Mouse (Mus musculus) bone marrow macrophage, adult 2 months (primary cell): Measurements from ENCODE around the gene Smtn. TPM values are rescaled to one million over a fixed set of nuclear protein-coding genes. Genes with fewer than 3 reads are reported as not detected.

Experiments
- H3K27ac ChIP-seq: 2 replicates; pipeline ENCODE4 v1.5.1; 2012; ENCODE audit warnings: low read depth, low read length; ENCODE audit not compliant: insufficient read depth
- H3K4me1 ChIP-seq: 2 replicates; pipeline ENCODE4 v1.6.1; 2012; ENCODE audit warnings: low read length; ENCODE audit not compliant: control insufficient read depth, insufficient read depth
- H3K4me3 ChIP-seq: 2 replicates; pipeline ENCODE4 v1.5.1; 2012; ENCODE audit warnings: mild to moderate bottlenecking, low read length, moderate library complexity; ENCODE audit not compliant: insufficient read depth
- CTCF ChIP-seq: IDR thresholded peaks from 2 replicates; pipeline ENCODE4 v1.5.1; 2012; ENCODE audit warnings: low read depth, mild to moderate bottlenecking, low read length, moderate library complexity
- POLR2A ChIP-seq: IDR thresholded peaks from 2 replicates; pipeline ENCODE4 v1.6.1; 2012; ENCODE audit warnings: mild to moderate bottlenecking, low read depth, low read length, borderline replicate concordance
- polyA plus RNA-seq: library from polyadenylated mRNA; stranded (reverse); fragments of >200 nt; gene quantifications from 2 replicates; pipeline ENCODE4 v1.2.4, GENCODE M21; 2012; ENCODE audit not compliant: missing spikeins, insufficient read depth, insufficient read length

The Smtn gene
- polyA plus RNA-seq, 1 experiment: 7.5 TPM

DNA sequence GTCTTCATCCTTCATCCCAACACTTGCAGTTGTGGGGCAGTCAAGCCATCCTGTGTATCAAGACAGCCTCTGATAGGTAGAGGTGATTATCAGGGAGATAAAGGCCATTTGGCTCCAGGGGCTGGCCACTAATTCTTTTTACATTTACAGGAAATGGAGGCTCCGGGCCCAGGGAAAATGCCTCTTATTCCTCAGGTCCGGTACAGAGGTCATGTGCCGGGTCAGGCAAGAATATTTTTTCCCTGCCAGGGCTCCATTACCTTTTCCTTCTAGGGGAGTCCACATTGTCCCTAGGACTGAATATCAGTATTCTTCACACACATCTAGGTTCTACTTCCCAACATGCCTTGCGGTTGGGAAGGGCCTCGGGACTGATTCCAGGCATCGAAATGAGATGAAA, 31.8 kb upstream of the Smtn start:
- TF ChIP-seq POLR2A: no peak
- Histone ChIP-seq H3K4me1 (peaks cover 18% of the 10 kb centered on the region), H3K27ac (no peak overlapping the region), H3K4me3 (no peak overlapping the region)

DNA sequence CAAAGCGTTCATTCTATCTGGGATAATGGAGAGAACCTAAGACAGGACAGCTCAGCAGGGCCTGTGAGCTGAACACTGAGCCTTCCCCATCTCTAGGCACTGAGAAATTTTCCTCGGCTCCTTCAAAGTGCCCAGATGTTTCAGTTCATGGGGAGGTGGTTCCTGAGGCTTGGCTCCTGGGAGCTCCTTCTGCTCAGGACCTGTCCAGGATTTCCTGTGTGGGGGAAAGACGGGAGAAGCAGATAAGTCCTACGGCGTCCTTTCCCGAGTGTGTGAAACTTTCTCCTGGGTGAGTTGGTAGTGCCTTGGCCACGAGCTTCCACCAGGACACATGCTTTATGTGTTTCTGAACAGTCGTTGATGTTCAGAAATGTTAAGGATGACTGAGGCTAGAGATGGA, 29.9 kb upstream of the Smtn start:
- Histone ChIP-seq H3K27ac (no peak overlapping the region), H3K4me1 (peaks cover 26% of the 10 kb centered on the region), H3K4me3 (no peak overlapping the region)
- TF ChIP-seq POLR2A (no peak), CTCF (no peak)

DNA sequence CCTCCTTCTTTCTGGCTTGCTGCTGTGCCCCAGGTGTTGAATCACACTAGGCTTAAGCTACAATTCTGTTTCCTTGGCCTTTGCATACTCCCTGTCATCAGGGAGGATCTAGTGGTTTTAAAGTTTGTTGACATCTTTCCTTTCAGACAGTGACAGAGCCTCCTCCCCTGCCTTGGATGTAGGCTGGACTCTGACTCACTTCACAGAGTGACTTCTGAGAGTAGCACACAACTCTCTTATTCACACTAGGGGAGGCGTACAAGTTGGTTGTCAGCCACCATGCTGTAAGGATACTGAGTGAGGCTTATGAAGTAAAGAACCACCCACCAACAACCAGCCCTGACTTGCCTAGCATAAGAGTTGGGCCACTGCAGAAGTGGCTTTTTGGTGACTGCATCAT, 27.5 kb upstream of the Smtn start:
- TF ChIP-seq POLR2A: no peak
- no peak for TF ChIP-seq CTCF
- Histone ChIP-seq H3K4me1 (peaks cover 30% of the 10 kb centered on the region), H3K4me3 (no peak overlapping the region), H3K27ac (peak overlapping the region; percentile 9; the same call in 1 of the 2 replicates)

DNA sequence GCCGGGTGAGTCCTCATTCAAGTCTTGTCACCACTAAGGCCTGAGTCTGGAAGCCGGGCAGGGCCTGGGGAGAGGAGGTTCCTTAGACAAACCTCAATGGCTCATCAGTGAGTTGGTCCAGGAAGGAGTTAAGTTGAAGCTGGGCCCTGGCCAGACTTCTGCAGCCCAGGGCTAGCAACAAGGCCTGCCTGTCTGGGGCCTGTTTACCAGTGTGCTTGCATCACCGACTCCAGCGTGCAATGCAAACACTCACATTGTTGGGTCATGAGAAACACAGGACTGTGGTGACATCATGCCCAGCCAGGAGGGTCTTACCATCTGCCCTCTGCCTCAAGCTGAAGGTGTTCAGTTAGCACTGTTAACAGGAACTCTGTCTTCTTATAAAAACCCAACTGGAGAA, 25.6 kb upstream of the Smtn start:
- Histone ChIP-seq H3K4me1 (peaks cover 29% of the 10 kb centered on the region), H3K4me3 (no peak overlapping the region), H3K27ac (no peak overlapping the region)
- no peak for TF ChIP-seq POLR2A
- TF ChIP-seq CTCF: no peak

DNA sequence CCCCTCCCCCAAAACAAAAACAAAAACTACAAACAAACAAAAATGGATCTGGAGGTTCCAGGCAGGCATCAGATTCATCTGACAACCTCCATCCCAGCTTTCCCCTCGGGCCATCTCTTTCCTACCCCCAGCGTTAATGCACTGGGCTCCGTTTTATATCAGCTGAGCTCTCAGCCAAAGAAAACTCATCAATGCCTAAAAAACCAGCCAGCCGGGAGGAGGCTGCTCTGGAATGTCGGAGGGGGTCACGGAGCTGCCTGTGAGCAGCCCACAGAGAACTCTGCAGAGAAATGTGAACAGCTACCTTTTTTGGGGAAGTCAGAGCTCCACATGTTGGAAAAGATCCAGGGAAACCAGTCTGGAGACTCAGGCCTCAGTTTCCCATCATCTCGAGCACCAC, 24.0 kb upstream of the Smtn start:
- H3K4me3 ChIP-seq: no peak overlapping the region
- H3K27ac ChIP-seq: no peak overlapping the region
- H3K4me1 ChIP-seq: peaks cover 33% of the 10 kb centered on the region
- no peak for TF ChIP-seq POLR2A
- no peak for TF ChIP-seq CTCF

DNA sequence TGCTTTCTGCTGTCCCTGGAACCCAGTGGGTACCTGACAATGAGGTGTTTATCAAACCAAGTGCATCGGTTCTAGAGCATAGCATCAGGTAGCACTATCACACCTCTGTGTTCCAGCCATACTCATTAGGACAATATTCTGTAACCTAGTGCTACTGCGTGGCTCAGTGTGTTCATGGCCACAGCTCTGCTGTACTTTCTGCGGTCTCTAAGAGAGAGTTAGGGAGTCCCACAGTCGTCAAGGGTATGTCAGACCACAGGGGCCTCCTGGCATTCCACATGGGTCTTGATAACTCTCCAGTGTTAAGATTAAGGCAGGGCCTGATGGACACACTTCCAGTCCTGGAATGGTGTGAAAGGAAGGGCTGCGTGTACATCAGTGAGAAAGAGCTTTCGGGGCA, 23.4 kb upstream of the Smtn start:
- Histone ChIP-seq H3K4me3 (no peak overlapping the region), H3K27ac (no peak overlapping the region), H3K4me1 (peaks cover 33% of the 10 kb centered on the region)
- TF ChIP-seq CTCF (no peak), POLR2A (no peak)

DNA sequence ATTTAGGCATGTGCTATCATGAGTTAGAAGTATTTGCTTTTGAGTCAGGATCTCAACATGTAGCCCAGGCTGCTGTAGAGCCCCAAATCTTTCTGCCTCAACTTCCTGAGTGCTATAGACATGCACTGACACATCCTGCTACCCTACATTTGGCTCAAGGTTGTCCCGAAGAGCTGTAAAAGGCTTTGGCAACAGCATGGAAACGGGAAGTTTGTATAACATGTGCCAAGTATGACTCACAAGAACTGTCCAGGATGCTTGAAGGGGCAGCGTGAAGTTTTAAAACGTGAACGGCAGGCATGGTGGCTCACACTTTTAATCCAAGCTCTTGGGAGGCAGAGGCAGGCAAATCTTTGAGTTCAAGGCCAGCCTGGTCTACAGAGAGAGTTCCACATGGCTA, 19.8 kb upstream of the Smtn start:
- peak overlapping the region; percentile 29; the same call in 1 of the 2 replicates for H3K27ac ChIP-seq
- no peak overlapping the region for H3K4me3 ChIP-seq
- peaks cover 16% of the 10 kb centered on the region for H3K4me1 ChIP-seq
- TF ChIP-seq CTCF: no peak
- no peak for TF ChIP-seq POLR2A

DNA sequence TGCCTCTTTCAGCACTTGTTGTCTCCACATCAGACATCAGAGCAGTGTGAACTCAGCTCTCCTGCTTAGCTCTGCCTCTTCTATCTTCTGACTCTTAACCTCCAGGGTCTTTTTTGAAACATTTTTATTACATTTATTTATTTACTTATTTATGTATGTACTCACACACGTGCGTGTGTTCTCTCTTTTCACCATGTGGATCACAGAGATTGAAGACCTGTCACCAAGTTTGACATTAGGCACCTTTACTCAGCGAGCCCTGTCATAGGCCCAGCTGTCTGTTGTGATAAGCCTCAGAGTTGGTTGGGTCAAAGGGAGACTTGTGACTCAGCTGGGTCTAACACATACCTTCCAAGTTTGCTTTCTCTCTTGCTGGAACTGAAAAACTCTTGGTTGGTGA, 17.4 kb upstream of the Smtn start:
- Histone ChIP-seq H3K27ac (no peak overlapping the region), H3K4me3 (no peak overlapping the region), H3K4me1 (0 out of 2 replicates have a peak, but pooled peaks cover 3% of the 10 kb centered on the region)
- no peak for TF ChIP-seq CTCF
- no peak for TF ChIP-seq POLR2A

DNA sequence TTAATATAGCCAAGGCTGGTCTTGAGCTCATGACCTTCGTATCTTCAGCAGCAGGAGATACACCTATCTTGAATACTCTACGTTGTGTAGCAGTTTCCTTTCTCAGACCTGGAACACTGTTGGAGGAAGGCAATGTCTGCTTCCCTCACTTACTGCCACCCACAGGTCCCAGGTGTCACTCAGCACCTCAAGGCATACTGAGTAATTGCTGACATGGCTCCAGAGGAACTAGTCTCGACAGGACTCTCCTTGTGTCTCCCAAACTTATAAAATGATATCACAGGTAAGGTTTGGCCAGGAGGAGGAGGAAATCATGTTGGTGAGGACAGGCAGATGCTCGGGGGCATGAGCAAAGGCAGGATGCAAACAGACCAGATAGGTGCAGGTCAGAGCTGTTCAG, 14.6 kb upstream of the Smtn start:
- TF ChIP-seq POLR2A: no peak
- no peak for TF ChIP-seq CTCF
- Histone ChIP-seq H3K27ac (no peak overlapping the region), H3K4me3 (no peak overlapping the region), H3K4me1 (0 out of 2 replicates have a peak, but pooled peaks cover 2% of the 10 kb centered on the region)

DNA sequence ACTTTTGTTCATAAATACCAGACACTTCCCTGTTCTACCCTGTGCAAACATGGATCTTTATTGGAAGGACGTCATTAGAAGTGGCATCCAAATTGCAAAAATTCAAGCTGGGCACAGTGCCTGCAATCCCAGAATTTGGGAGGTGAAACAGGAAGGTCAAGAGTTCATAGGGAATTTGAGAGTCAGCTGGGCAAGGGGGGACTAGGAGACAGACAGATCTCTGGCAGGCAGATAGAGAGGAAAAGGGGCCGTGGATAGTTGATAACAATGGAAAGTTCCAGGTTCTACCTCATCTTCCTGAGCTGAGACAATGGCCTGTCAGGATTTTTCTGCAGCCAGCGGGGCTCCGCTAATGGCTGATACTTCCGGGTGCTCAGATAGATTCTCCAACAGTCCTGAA, 9.4 kb upstream of the Smtn start:
- TF ChIP-seq POLR2A: no peak
- no peak for TF ChIP-seq CTCF
- Histone ChIP-seq H3K4me1 (peaks cover 14% of the 10 kb centered on the region), H3K4me3 (no peak overlapping the region), H3K27ac (no peak overlapping the region)
